Mouse (Mus musculus): Measurements from ENCODE around the gene Uap1l1. TPM values are rescaled to one million over a fixed set of nuclear protein-coding genes. Genes with fewer than 3 reads are reported as not detected.

Gene Uap1l1
- 34.1 and 37.0 TPM in 2 replicates for polyA plus RNA-seq (2015; fragmentation: Nextera tagmentation; extraction: Ambion mirVana)

DNA sequence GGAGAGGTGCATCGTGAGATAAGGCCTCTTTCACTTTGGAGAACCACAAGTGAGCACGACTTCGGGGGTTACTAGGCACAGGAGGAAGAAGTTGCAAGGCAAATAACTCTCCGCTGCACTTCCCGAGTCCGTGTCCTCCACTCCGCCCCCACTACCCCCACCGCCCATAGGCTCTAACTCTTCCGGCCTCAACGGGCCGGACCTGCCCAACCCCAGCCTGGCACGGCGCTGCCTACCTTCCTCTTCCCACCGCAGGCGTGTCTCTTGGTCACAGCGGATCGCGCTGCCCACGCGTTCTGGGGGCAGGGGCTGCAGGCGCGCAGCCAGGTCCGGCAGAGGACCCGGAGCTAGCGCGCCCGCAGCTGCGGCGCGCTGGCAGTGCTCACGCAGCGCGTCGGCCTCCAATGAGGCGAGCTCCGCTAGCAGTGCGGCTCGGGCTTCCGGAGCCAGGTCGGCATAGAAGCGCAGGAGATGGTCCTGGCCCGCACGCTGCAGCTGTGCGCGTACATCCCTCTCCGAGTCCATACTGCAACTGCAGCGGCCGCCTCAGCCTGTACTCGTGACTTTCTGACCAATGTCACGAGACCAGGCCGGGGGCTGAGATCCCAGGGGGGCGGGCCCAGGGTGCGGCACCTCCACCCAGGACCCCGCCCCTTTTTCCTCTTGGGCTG is at the start of gene Uap1l1:
TSS of gene Uap1l1 (minus strand) at position 592 of the 671 bp plus-strand sequence.

GRCm38 (mm10) chr2:25399051-25399450 is 33.6 kb upstream of the Uap1l1 start, which contains the start of gene Npdc1:
TSS of gene Npdc1 (plus strand) at chr2:25399351.

GRCm38 (mm10) chr2:25395721-25396596 is 30.5 kb upstream of the Uap1l1 start, which contains the start of gene Entpd2:
TSS of gene Entpd2 (plus strand) at chr2:25395874.

DNA sequence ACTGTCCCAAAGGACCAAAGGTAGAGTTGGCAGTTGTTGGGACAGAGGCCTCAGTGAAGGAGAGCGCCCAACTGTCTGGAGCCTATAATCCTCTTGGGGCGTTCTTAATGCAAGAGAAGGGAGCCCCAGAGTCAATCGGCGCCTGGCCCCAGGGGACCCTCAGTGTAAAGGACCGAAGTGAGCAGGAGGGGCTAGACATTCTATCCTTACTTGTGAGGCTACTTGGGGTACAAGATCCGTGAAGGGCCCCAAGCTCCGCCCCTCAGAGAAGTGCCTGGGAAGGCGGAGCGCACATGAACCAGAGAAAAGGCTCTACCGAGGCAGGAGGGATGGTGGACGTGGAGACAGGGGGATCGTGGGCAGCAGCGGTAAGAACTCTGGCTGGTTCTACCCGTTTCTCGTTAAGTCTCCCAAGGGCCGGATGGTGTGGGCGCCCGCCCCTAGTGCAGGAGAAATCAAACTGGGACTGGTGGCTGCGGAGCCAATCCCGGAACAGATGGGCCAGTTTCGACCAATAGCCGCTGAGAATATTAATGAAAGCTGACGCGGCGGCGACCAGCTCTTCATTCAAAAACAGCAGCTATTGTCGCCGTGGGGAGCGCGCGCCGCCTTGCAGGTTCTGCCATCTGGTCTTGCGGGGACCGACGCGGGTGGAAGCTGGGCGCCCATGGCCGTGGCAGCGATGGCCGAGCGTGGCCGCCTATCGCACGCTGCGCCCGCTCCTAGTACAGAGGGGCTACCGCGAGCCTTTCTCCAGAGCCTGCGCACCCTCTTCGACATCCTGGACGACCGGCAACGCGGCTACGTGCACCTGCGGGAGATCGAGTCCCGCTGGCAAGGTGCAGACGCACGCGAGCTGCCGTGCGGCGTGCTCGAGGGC is 6.5 kb upstream of the Uap1l1 start, which contains the start of gene Sapcd2:
TSS of gene Sapcd2 (plus strand) at position 558 of the 880 bp plus-strand sequence.

GRCm38 (mm10) chr2:25356208-25357079 is 9.0 kb downstream of the Uap1l1 start, which contains the start of gene Dpp7:
TSS of gene Dpp7 (minus strand) at chr2:25356359.

GRCm38 (mm10) chr2:25332286-25333160 is 33.0 kb downstream of the Uap1l1 start, which contains the start of gene Man1b1:
TSS of gene Man1b1 (plus strand) at chr2:25332338.

GRCm38 (mm10) chr2:25318971-25319773 is 46.3 kb downstream of the Uap1l1 start, which contains the start of gene Grin1:
TSS of gene Grin1 (minus strand) at chr2:25319187.

Other genes with a start within 250 kb of the Uap1l1 start
- gene Nrarp, start 184.9 kb downstream of the Uap1l1 start, polyA plus RNA-seq (2015; fragmentation: Nextera tagmentation; extraction: Ambion mirVana), result 11.0 and 13.9 TPM in 2 replicates
- gene Tor4a, start 168.8 kb downstream of the Uap1l1 start, polyA plus RNA-seq (2015; fragmentation: Nextera tagmentation; extraction: Ambion mirVana), result 11.9 and 14.0 TPM in 2 replicates
- 52.2 and 57.0 TPM in 2 replicates for gene Nelfb, start 154.2 kb downstream of the Uap1l1 start, polyA plus RNA-seq (2015; fragmentation: Nextera tagmentation; extraction: Ambion mirVana)
- gene Stpg3, start 151.0 kb downstream of the Uap1l1 start, polyA plus RNA-seq (2015; fragmentation: Nextera tagmentation; extraction: Ambion mirVana), result not detected in 2 replicates
- gene Fam166a, start 146.9 kb downstream of the Uap1l1 start, polyA plus RNA-seq (2015; fragmentation: Nextera tagmentation; extraction: Ambion mirVana), result not detected in 2 replicates
- gene Tubb4b, start 141.0 kb downstream of the Uap1l1 start, polyA plus RNA-seq (2015; fragmentation: Nextera tagmentation; extraction: Ambion mirVana), result 397 and 469 TPM in 2 replicates
- not detected in 2 replicates for gene Slc34a3, start 131.3 kb downstream of the Uap1l1 start, polyA plus RNA-seq (2015; fragmentation: Nextera tagmentation; extraction: Ambion mirVana)
- gene Rnf224, start 128.9 kb downstream of the Uap1l1 start, polyA plus RNA-seq (2015; fragmentation: Nextera tagmentation; extraction: Ambion mirVana), result 0.10 TPM in 1 of 2 replicates, not detected in the other
- 6.1 and 6.2 TPM in 2 replicates for gene Rnf208, start 123.4 kb downstream of the Uap1l1 start, polyA plus RNA-seq (2015; fragmentation: Nextera tagmentation; extraction: Ambion mirVana)
- 10.0 and 10.6 TPM in 2 replicates for gene Cysrt1, start 123.2 kb downstream of the Uap1l1 start, polyA plus RNA-seq (2015; fragmentation: Nextera tagmentation; extraction: Ambion mirVana)
- gene AL732309.1, start 118.8 kb downstream of the Uap1l1 start, polyA plus RNA-seq (2015; fragmentation: Nextera tagmentation; extraction: Ambion mirVana), result 7.6 and 8.0 TPM in 2 replicates
- 35.6 and 37.6 TPM in 2 replicates for gene Tmem203, start 110.2 kb downstream of the Uap1l1 start, polyA plus RNA-seq (2015; fragmentation: Nextera tagmentation; extraction: Ambion mirVana)
- 6.5 and 7.2 TPM in 2 replicates for gene Tprn, start 103.1 kb downstream of the Uap1l1 start, polyA plus RNA-seq (2015; fragmentation: Nextera tagmentation; extraction: Ambion mirVana)
- 137 and 141 TPM in 2 replicates for gene Ssna1, start 93.2 kb downstream of the Uap1l1 start, polyA plus RNA-seq (2015; fragmentation: Nextera tagmentation; extraction: Ambion mirVana)
- 88.7 and 91.4 TPM in 2 replicates for gene Anapc2, start 93.2 kb downstream of the Uap1l1 start, polyA plus RNA-seq (2015; fragmentation: Nextera tagmentation; extraction: Ambion mirVana)
- gene Tmem210, start 77.5 kb downstream of the Uap1l1 start, polyA plus RNA-seq (2015; fragmentation: Nextera tagmentation; extraction: Ambion mirVana), result not detected in 2 replicates
- 0.97 and 0.98 TPM in 2 replicates for gene Lrrc26, start 75.8 kb downstream of the Uap1l1 start, polyA plus RNA-seq (2015; fragmentation: Nextera tagmentation; extraction: Ambion mirVana)
- 2.3 and 3.2 TPM in 2 replicates for gene Grin1, start 46.5 kb downstream of the Uap1l1 start, polyA plus RNA-seq (2015; fragmentation: Nextera tagmentation; extraction: Ambion mirVana)
- 32.5 and 37.0 TPM in 2 replicates for gene Man1b1, start 33.3 kb downstream of the Uap1l1 start, polyA plus RNA-seq (2015; fragmentation: Nextera tagmentation; extraction: Ambion mirVana)
- 13.1 and 14.8 TPM in 2 replicates for gene Dpp7, start 9.3 kb downstream of the Uap1l1 start, polyA plus RNA-seq (2015; fragmentation: Nextera tagmentation; extraction: Ambion mirVana)
- gene Sapcd2, start 6.6 kb upstream of the Uap1l1 start, polyA plus RNA-seq (2015; fragmentation: Nextera tagmentation; extraction: Ambion mirVana), result 5.6 and 5.9 TPM in 2 replicates
- gene Entpd2, start 30.2 kb upstream of the Uap1l1 start, polyA plus RNA-seq (2015; fragmentation: Nextera tagmentation; extraction: Ambion mirVana), result 38.2 and 39.1 TPM in 2 replicates
- 58.9 and 59.9 TPM in 2 replicates for gene Npdc1, start 33.7 kb upstream of the Uap1l1 start, polyA plus RNA-seq (2015; fragmentation: Nextera tagmentation; extraction: Ambion mirVana)
- 0.08 TPM in 1 of 2 replicates, not detected in the other for gene Fut7, start 57.6 kb upstream of the Uap1l1 start, polyA plus RNA-seq (2015; fragmentation: Nextera tagmentation; extraction: Ambion mirVana)
- gene Abca2, start 63.0 kb upstream of the Uap1l1 start, polyA plus RNA-seq (2015; fragmentation: Nextera tagmentation; extraction: Ambion mirVana), result 1.5 and 1.6 TPM in 2 replicates
- 10.4 and 12.0 TPM in 2 replicates for gene Clic3, start 91.2 kb upstream of the Uap1l1 start, polyA plus RNA-seq (2015; fragmentation: Nextera tagmentation; extraction: Ambion mirVana)
- gene Paxx, start 95.4 kb upstream of the Uap1l1 start, polyA plus RNA-seq (2015; fragmentation: Nextera tagmentation; extraction: Ambion mirVana), result 34.9 and 35.2 TPM in 2 replicates
- gene Ptgds, start 104.4 kb upstream of the Uap1l1 start, polyA plus RNA-seq (2015; fragmentation: Nextera tagmentation; extraction: Ambion mirVana), result 0.47 and 0.68 TPM in 2 replicates
- gene Lcn12, start 128.2 kb upstream of the Uap1l1 start, polyA plus RNA-seq (2015; fragmentation: Nextera tagmentation; extraction: Ambion mirVana), result not detected in 2 replicates
- 68.9 and 70.0 TPM in 2 replicates for gene Fbxw5, start 135.1 kb upstream of the Uap1l1 start, polyA plus RNA-seq (2015; fragmentation: Nextera tagmentation; extraction: Ambion mirVana)
- gene C8g, start 136.0 kb upstream of the Uap1l1 start, polyA plus RNA-seq (2015; fragmentation: Nextera tagmentation; extraction: Ambion mirVana), result 1.8 and 3.6 TPM in 2 replicates
- 15.1 and 15.8 TPM in 2 replicates for gene Traf2, start 181.3 kb upstream of the Uap1l1 start, polyA plus RNA-seq (2015; fragmentation: Nextera tagmentation; extraction: Ambion mirVana)
- 285 and 297 TPM in 2 replicates for gene Edf1, start 192.2 kb upstream of the Uap1l1 start, polyA plus RNA-seq (2015; fragmentation: Nextera tagmentation; extraction: Ambion mirVana)
- 0.19 and 1.1 TPM in 2 replicates for gene Mamdc4, start 209.2 kb upstream of the Uap1l1 start, polyA plus RNA-seq (2015; fragmentation: Nextera tagmentation; extraction: Ambion mirVana)
- gene Phpt1, start 209.5 kb upstream of the Uap1l1 start, polyA plus RNA-seq (2015; fragmentation: Nextera tagmentation; extraction: Ambion mirVana), result 78.4 and 95.7 TPM in 2 replicates
- gene Ajm1, start 216.1 kb upstream of the Uap1l1 start, polyA plus RNA-seq (2015; fragmentation: Nextera tagmentation; extraction: Ambion mirVana), result 0.05 TPM in 1 of 2 replicates, not detected in the other
- gene Rabl6, start 242.8 kb upstream of the Uap1l1 start, polyA plus RNA-seq (2015; fragmentation: Nextera tagmentation; extraction: Ambion mirVana), result 31.5 and 33.2 TPM in 2 replicates